29 mouse cellular contexts compared by ENCODE assay signal in genomic region chr7:25639754-25640153, GRCm38 (mm10). TPM values are rescaled to one million over a fixed set of nuclear protein-coding genes. Genes with fewer than 3 reads are reported as not detected.
DNase-seq lines count a peak whose midpoint lies in the region; ATAC-seq and TF ChIP-seq lines count a peak whose summit lies in the region.
"Had no signal": no experiment of that assay in that cellular context is flagged by ENCODE, and none has a peak within 500 bp of the region (broad histone marks: within the 10 kb centered on the region; RNA-seq: fewer than 3 reads in every experiment).

No protein-coding gene starts in this region.

- H3K4me3 ChIP-seq in cerebellum, adult 2 months (replicated peaks; ENCODE audit: insufficient read depth, low read depth, low read length) = no peak overlapping the region
- H3K4me3 ChIP-seq in intestine, postnatal 0 days (ENCODE audit: low read depth, low read length) = no peak overlapping the region
- H3K4me3 ChIP-seq: embryonic facial prominence, embryonic 10.5 days; forebrain, embryonic 13.5 days; gastrocnemius, adult 2 months; heart, embryonic 12.5 days; hindbrain, embryonic 13.5 days; limb, embryonic 15.5 days; liver, embryonic 15.5 days; stomach, embryonic 15.5 days had no signal

- DNase-seq in cerebellum, adult 11 months = peak; percentile 45
- peak; percentile 55 to 59 for DNase-seq in left cerebral cortex, adult 18-20 months (ENCODE audit: low spot score in 2 of 2)
- no peak for DNase-seq in left cerebral cortex, postnatal 4 days
- peak; percentile 64 to 85 for DNase-seq in cerebellum, adult 2 months
- peak; percentile 62 to 66 for DNase-seq in cerebellum, postnatal 36 days
- no peak for DNase-seq in retina, postnatal 1 day
- DNase-seq: adrenal gland, adult 8-10 months; gastrocnemius, adult 2 months; kidney, adult 8-10 months; kidney, postnatal 36 days; layer of hippocampus, adult 9-11 months; thymus, adult 2 months had no signal

- H3K27ac ChIP-seq in cerebellum, adult 2 months (ENCODE audit: insufficient read depth, low read length) = peak overlapping the region; percentile 2; the same call in 1 of the 2 replicates
- H3K27ac ChIP-seq in intestine, postnatal 0 days (ENCODE audit: low read depth, low read length) = no peak overlapping the region
- H3K27ac ChIP-seq: embryonic facial prominence, embryonic 10.5 days; forebrain, embryonic 13.5 days; gastrocnemius, adult 2 months; hindbrain, embryonic 13.5 days; limb, embryonic 15.5 days; liver, embryonic 15.5 days; stomach, embryonic 15.5 days had no signal

- H3K27me3 ChIP-seq in cerebellum, adult 2 months (ENCODE audit: control insufficient read depth, insufficient read depth, low read length) = no peaks in the 10 kb centered on the region
- no peaks in the 10 kb centered on the region for H3K27me3 ChIP-seq in intestine, postnatal 0 days (replicated peaks; ENCODE audit: control insufficient read depth, insufficient read depth, low read length)
- H3K27me3 ChIP-seq: forebrain, embryonic 13.5 days; heart, embryonic 12.5 days; hindbrain, embryonic 13.5 days; limb, embryonic 15.5 days; liver, embryonic 15.5 days; Patski; stomach, embryonic 15.5 days had no signal

- no peak overlapping the region for H3K4me2 ChIP-seq in intestine, postnatal 0 days (replicated peaks; ENCODE audit: low read depth)
- H3K4me2 ChIP-seq: forebrain, embryonic 13.5 days; heart, embryonic 12.5 days; hindbrain, embryonic 13.5 days; limb, embryonic 15.5 days; liver, embryonic 15.5 days; midbrain, embryonic 11.5 days; stomach, embryonic 15.5 days had no signal

- intact Hi-C loops in left cerebral cortex, postnatal 4 days (cut with DNase I) = no loop called here

- no peak overlapping the region for H3K9ac ChIP-seq in intestine, postnatal 0 days (ENCODE audit: low read depth, low read length)
- H3K9ac ChIP-seq: forebrain, embryonic 13.5 days; heart, embryonic 12.5 days; hindbrain, embryonic 13.5 days; limb, embryonic 15.5 days; liver, embryonic 15.5 days; stomach, embryonic 15.5 days had no signal

- H3K36me3 ChIP-seq in intestine, postnatal 0 days (ENCODE audit: control insufficient read depth, insufficient read depth) = peaks cover 34% of the 10 kb centered on the region; the same call in 1 of the 2 replicates

- 12% methylated on average over 4 of the region's 4 CpGs for WGBS in cerebellum, adult 2 months
- 93% methylated on average over 4 of the region's 4 CpGs for WGBS in intestine, postnatal 0 days

- no peaks in the 10 kb centered on the region for H3K9me3 ChIP-seq in intestine, postnatal 0 days (ENCODE audit: control insufficient read depth)
- H3K9me3 ChIP-seq: embryonic facial prominence, embryonic 10.5 days; forebrain, embryonic 13.5 days; heart, embryonic 12.5 days; hindbrain, embryonic 13.5 days; limb, embryonic 15.5 days; liver, embryonic 15.5 days; stomach, embryonic 15.5 days had no signal

- ATAC-seq in cerebellum, adult (ENCODE audit: insufficient number of reproducible peaks, low FRiP score, low TSS enrichment) = no peak
- no peak for ATAC-seq in intestine, postnatal 0 days
- ATAC-seq: CD4-positive, CD25-positive, alpha-beta regulatory T cell, adult 4 months; forebrain, embryonic 13.5 days; inflammation-experienced regulatory T-cells, adult 6 months; Patski had no signal

- no peak for TF ChIP-seq POLR2A in cerebellum, adult 2 months (IDR thresholded peaks at IDR 0.05; ENCODE audit: borderline replicate concordance, insufficient read depth, low read length)

- peaks cover 45% of the 10 kb centered on the region for H3K4me1 ChIP-seq in cerebellum, adult 2 months (ENCODE audit: control insufficient read depth, insufficient read depth, low read length)
- H3K4me1 ChIP-seq in intestine, postnatal 0 days (replicated peaks; ENCODE audit: control insufficient read depth, insufficient read depth, low read length) = no peaks in the 10 kb centered on the region
- H3K4me1 ChIP-seq: embryonic facial prominence, embryonic 10.5 days; forebrain, embryonic 13.5 days; hindbrain, embryonic 13.5 days; limb, embryonic 15.5 days; stomach, embryonic 15.5 days had no signal

- no peak for TF ChIP-seq CTCF in cerebellum, adult 2 months (IDR thresholded peaks at IDR 0.05; ENCODE audit: borderline replicate concordance, insufficient read depth, low read depth, low read length)
- no peak for TF ChIP-seq CTCF in intestine, postnatal 0 days (IDR thresholded peaks at IDR 0.05; ENCODE audit: low read depth)

RNA-seq across cellular contexts. Expression of gene B3gnt8, which starts 13.3 kb away (rescaled TPM):
- total RNA-seq in left cerebral cortex, adult 18-20 months (2021) = 1 to 10 TPM in 1 of 2 experiments, under 1 TPM in 1; 0.86 to 1.0 TPM
- total RNA-seq in left cerebral cortex, postnatal 4 days (2021) = 1 to 10 TPM in 1 of 2 experiments, under 1 TPM in 1; 0.64 to 1.0 TPM
- 0.52 and 1.0 TPM in 2 replicates for polyA plus RNA-seq in cerebellum, adult 2 months (2012; rRNA removed)
- 3.4 and 3.5 TPM in 2 replicates for polyA plus RNA-seq in intestine, postnatal 0 days (2015; fragmentation: Nextera tagmentation; extraction: Ambion mirVana)

RNA-seq across cellular contexts. Expression of gene Bckdha, which starts 19.0 kb away (rescaled TPM):
- 10 to 100 TPM; 35.7 to 40.7 TPM for total RNA-seq in left cerebral cortex, adult 18-20 months (2021)
- total RNA-seq in left cerebral cortex, postnatal 4 days (2021) = 10 to 100 TPM; 23.6 to 24.7 TPM
- polyA plus RNA-seq in cerebellum, adult 2 months (2012; rRNA removed) = 87.3 and 94.0 TPM in 2 replicates
- 39.8 and 44.3 TPM in 2 replicates for polyA plus RNA-seq in intestine, postnatal 0 days (2015; fragmentation: Nextera tagmentation; extraction: Ambion mirVana)

RNA-seq across cellular contexts. Expression of gene Exosc5, which starts 19.2 kb away (rescaled TPM):
- 10 to 100 TPM; 23.5 to 24.4 TPM for total RNA-seq in left cerebral cortex, adult 18-20 months (2021)
- 10 to 100 TPM; 15.1 to 18.4 TPM for total RNA-seq in left cerebral cortex, postnatal 4 days (2021)
- polyA plus RNA-seq in cerebellum, adult 2 months (2012; rRNA removed) = 42.3 and 42.8 TPM in 2 replicates
- polyA plus RNA-seq in intestine, postnatal 0 days (2015; fragmentation: Nextera tagmentation; extraction: Ambion mirVana) = 50.4 and 52.7 TPM in 2 replicates

RNA-seq across cellular contexts. Expression of gene Dmac2, which starts 20.5 kb away (rescaled TPM):
- total RNA-seq in left cerebral cortex, adult 18-20 months (2021) = 10 to 100 TPM; 49.6 to 52.2 TPM
- 10 to 100 TPM; 19.9 to 22.7 TPM for total RNA-seq in left cerebral cortex, postnatal 4 days (2021)
- polyA plus RNA-seq in cerebellum, adult 2 months (2012; rRNA removed) = 109 and 113 TPM in 2 replicates
- 29.0 and 32.6 TPM in 2 replicates for polyA plus RNA-seq in intestine, postnatal 0 days (2015; fragmentation: Nextera tagmentation; extraction: Ambion mirVana)

RNA-seq across cellular contexts. Expression of gene Erich4, which starts 24.1 kb away (rescaled TPM):
- total RNA-seq in left cerebral cortex, adult 18-20 months (2021) = not detected
- total RNA-seq in left cerebral cortex, postnatal 4 days (2021) = not detected
- polyA plus RNA-seq in cerebellum, adult 2 months (2012; rRNA removed) = 0.11 and 0.13 TPM in 2 replicates
- polyA plus RNA-seq in intestine, postnatal 0 days (2015; fragmentation: Nextera tagmentation; extraction: Ambion mirVana) = 117 and 135 TPM in 2 replicates
- total RNA-seq: adrenal gland, adult 8-10 months; common myeloid progenitor, adult 5-6 weeks; ES-E14; gastrocnemius, adult 2 months; granulocyte monocyte progenitor cell, adult 5-6 weeks had no signal
- polyA plus RNA-seq: CD4-positive, CD25-positive, alpha-beta regulatory T cell, adult 4 months; embryonic facial prominence, embryonic 10.5 days; forebrain, embryonic 13.5 days; heart, embryonic 12.5 days; hindbrain, embryonic 13.5 days; inflammation-experienced regulatory T-cells, adult 6 months; limb, embryonic 15.5 days; midbrain, embryonic 11.5 days; Patski; thymus, adult 2 months; urinary bladder, adult 2 months had no signal

Comparison
In these comparisons a context has a peak if more than half of its experiments do, and no peak if none do; other contexts are left out.
1. DNase-seq: peak in cerebellum, adult 11 months (single experiment), left cerebral cortex, adult 18-20 months (2 of 2), cerebellum, adult 2 months (2 of 2) and cerebellum, postnatal 36 days (2 of 2); none in left cerebral cortex, postnatal 4 days (single experiment) and retina, postnatal 1 day (single experiment).